Mouse (Mus musculus): ENCODE measurements at regions not wholly inside any gene's neighbourhood (a gene's known extent, or its start where the extent isn't known, plus 50 kb on each side); places are given as distances from the start of the nearest gene placed in this dataset.
A peak's percentile ranks its signal among the peaks of the same experiment; 100 is the strongest.

DNA sequence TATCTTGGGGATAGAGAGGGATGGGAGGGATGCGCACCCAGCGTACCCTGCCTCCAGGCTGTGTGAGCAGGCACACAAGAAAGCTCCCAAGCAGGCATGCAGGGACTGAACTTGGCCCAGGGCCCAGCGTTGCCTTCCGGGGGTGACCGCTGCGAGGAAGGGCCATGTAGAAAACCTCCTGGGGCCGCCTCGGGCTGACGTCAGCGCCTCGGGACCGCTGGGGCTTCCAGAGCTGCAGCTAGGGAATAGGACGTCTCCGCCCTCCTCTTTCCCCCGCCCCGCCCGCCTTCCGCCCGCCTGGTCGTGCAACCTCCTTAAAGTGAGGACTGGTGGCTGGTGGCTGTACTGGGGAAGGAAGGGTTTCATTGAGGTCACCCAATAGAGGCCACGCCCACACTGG lies 948.4 kb downstream of the 4930447A16Rik start:
- peak overlapping the region; percentile 20 for H3K4me3 ChIP-seq (replicated peaks; ENCODE audit: insufficient read depth, low read depth, low read length)
- TF ChIP-seq CTCF (IDR thresholded peaks at IDR 0.05; ENCODE audit: borderline replicate concordance, insufficient read depth, low read depth, low read length) (no peak), POLR2A (IDR thresholded peaks at IDR 0.05; ENCODE audit: borderline replicate concordance, insufficient read depth, low read length) (no peak)
- H3K4me1 ChIP-seq (ENCODE audit: control insufficient read depth, insufficient read depth, low read length) = peaks cover 9% of the 10 kb centered on the region
- DNase-seq = peak; percentile 58 to 61
- H3K27me3 ChIP-seq (ENCODE audit: control insufficient read depth, insufficient read depth, low read length) = no peaks in the 10 kb centered on the region
- H3K27ac ChIP-seq (ENCODE audit: insufficient read depth, low read length) = no peak overlapping the region
- WGBS = 8% methylated on average over 20 of the region's 21 CpGs

DNA sequence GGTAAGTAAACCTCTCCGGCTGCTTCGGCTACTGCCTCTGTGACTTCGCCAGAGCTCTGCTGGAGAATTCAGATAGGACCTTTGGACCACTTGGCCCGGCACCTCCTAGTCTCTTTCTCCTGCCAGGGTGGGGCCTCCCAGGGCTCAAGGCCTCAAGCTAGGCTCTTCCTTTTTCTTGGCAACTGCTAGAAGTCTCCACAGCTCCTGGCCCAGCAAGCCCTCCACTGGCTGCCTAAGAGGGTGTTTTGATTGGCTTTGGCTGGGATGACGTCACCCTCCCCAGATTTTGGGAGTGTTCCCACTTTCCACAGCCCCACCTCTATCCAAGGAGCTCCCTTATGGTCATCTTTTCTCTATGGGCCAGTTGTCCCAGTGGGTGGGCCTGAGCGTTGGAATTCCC lies 949.4 kb downstream of the 4930447A16Rik start:
- Histone ChIP-seq H3K27ac (ENCODE audit: insufficient read depth, low read length) (0 out of 2 replicates have a peak overlapping the region, but pooled peaks have one; percentile 3), H3K4me3 (replicated peaks; ENCODE audit: insufficient read depth, low read depth, low read length) (no peak overlapping the region), H3K27me3 (ENCODE audit: control insufficient read depth, insufficient read depth, low read length) (no peaks in the 10 kb centered on the region), H3K4me1 (ENCODE audit: control insufficient read depth, insufficient read depth, low read length) (peaks cover 9% of the 10 kb centered on the region)
- peak; percentile 64 to 75 for DNase-seq
- 20% methylated on average over 6 of the region's 6 CpGs for WGBS
- TF ChIP-seq POLR2A (IDR thresholded peaks at IDR 0.05; ENCODE audit: borderline replicate concordance, insufficient read depth, low read length) (no peak), CTCF (IDR thresholded peaks at IDR 0.05; ENCODE audit: borderline replicate concordance, insufficient read depth, low read depth, low read length) (no peak)

DNA sequence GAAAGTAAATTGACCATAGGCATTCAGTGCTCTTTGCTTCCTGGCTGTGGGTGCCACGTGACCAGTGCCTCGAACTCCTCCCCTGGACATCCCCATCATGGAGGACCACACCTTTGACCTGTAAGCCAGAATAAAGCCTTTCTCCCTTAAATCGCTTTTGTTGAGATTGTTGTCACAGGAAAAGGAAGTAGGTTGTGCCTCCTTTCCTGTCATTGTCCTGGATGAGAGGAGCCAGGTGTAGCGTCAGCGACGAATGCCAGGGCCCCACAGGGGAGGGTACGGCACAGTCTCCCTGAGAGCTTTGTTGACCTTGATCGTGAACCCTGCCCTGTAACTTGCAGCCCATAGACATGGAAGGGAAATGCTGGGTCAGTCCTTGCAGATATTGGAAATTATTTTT lies 952.8 kb downstream of the 4930447A16Rik start:
- Histone ChIP-seq H3K4me3 (replicated peaks; ENCODE audit: insufficient read depth, low read depth, low read length) (no peak overlapping the region), H3K27me3 (ENCODE audit: control insufficient read depth, insufficient read depth, low read length) (no peaks in the 10 kb centered on the region), H3K4me1 (ENCODE audit: control insufficient read depth, insufficient read depth, low read length) (peaks cover 9% of the 10 kb centered on the region), H3K27ac (ENCODE audit: insufficient read depth, low read length) (no peak overlapping the region)
- DNase-seq = no peak
- 90% methylated on average over 8 of the region's 8 CpGs for WGBS
- TF ChIP-seq POLR2A (IDR thresholded peaks at IDR 0.05; ENCODE audit: borderline replicate concordance, insufficient read depth, low read length) = no peak
- no peak for TF ChIP-seq CTCF (IDR thresholded peaks at IDR 0.05; ENCODE audit: borderline replicate concordance, insufficient read depth, low read depth, low read length)

DNA sequence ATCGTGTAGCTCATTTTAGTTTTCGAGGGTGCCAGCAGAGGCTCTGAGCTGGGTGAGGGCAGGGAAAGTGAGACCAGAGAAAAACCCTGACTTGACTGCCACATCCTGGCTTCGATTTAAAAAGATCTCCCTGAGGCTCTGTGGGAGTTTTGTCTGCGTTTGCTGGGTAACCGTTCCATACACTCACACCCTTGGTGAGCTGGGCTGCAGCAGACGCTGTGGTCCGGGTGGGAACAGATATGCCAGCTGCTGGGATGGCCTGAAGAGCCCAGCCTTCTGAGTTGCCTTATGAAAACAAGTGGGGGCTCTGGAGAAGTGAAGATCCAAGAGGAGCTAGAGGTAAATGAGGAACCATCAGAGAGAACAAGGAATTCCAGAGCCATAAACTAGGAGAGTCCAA lies 962.3 kb downstream of the 4930447A16Rik start:
- peaks cover 8% of the 10 kb centered on the region; the same call in 1 of the 2 replicates for H3K4me1 ChIP-seq (ENCODE audit: control insufficient read depth, insufficient read depth, low read length)
- 68% methylated on average over 7 of the region's 7 CpGs for WGBS
- H3K27me3 ChIP-seq (ENCODE audit: control insufficient read depth, insufficient read depth, low read length) = no peaks in the 10 kb centered on the region
- TF ChIP-seq POLR2A (IDR thresholded peaks at IDR 0.05; ENCODE audit: borderline replicate concordance, insufficient read depth, low read length) (no peak), CTCF (IDR thresholded peaks at IDR 0.05; ENCODE audit: borderline replicate concordance, insufficient read depth, low read depth, low read length) (no peak)
- DNase-seq = no peak
- H3K4me3 ChIP-seq (replicated peaks; ENCODE audit: insufficient read depth, low read depth, low read length) = no peak overlapping the region
- no peak overlapping the region for H3K27ac ChIP-seq (ENCODE audit: insufficient read depth, low read length)

- no peak for TF ChIP-seq CTCF (IDR thresholded peaks at IDR 0.05; ENCODE audit: borderline replicate concordance, insufficient read depth, low read depth, low read length)
- TF ChIP-seq POLR2A (IDR thresholded peaks at IDR 0.05; ENCODE audit: borderline replicate concordance, insufficient read depth, low read length) = no peak
- 87% methylated on average over 7 of the region's 7 CpGs for WGBS
Measured at GRCm38 (mm10) chr15:38388436-38388835, 963.1 kb downstream of the 4930447A16Rik start.

DNA sequence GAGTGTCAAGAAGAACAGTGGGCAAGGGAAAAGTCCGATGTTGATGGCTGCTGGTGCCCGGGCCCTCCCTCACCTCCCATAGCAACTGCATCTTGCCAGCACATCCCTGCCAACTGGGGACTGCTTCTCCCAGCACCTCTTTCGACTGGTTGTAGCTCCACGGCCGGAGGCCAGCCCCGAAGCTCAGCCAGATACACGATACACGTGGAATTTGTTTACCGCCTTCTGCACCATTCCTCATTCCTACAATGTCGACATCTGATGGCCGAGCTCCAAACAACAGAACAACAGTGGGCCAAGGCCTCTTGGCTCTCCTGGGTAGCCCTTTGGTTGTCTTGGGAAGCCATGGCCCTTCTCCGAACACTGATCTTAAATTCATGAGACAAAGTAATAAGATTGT lies 965.1 kb downstream of the 4930447A16Rik start:
- H3K27me3 ChIP-seq (ENCODE audit: control insufficient read depth, insufficient read depth, low read length) = no peaks in the 10 kb centered on the region
- WGBS = 52% methylated on average over 12 of the region's 12 CpGs

More at GRCm38 (mm10) chr15:38388436-38388835, 963.1 kb downstream of the 4930447A16Rik start:
- Histone ChIP-seq H3K27ac (ENCODE audit: insufficient read depth, low read length) (no peak overlapping the region), H3K4me3 (replicated peaks; ENCODE audit: insufficient read depth, low read depth, low read length) (no peak overlapping the region), H3K27me3 (ENCODE audit: control insufficient read depth, insufficient read depth, low read length) (no peaks in the 10 kb centered on the region), H3K4me1 (ENCODE audit: control insufficient read depth, insufficient read depth, low read length) (peaks cover 8% of the 10 kb centered on the region; the same call in 1 of the 2 replicates)
- DNase-seq = no peak

DNA sequence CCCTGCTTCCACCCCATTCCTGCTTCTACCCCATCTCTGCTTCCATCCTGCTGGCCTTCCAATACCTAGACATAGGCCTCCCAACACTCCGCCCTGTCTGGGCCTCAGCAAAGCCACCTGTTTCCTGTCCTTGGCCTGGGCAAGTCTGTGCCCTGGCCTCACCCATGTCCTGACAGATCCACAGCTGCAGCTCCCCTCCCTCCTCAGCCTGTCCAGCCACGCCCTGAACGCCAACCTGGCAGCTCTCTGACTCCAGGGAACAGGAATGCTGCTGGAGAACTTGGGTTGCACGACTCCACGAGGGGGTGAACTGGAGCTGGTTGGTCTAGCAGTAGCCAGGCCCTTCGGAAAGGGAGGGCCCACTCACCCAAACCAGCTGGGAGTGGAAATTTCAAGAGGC lies 966.1 kb downstream of the 4930447A16Rik start:
- Histone ChIP-seq H3K27ac (ENCODE audit: insufficient read depth, low read length) (no peak overlapping the region), H3K4me3 (replicated peaks; ENCODE audit: insufficient read depth, low read depth, low read length) (no peak overlapping the region), H3K4me1 (ENCODE audit: control insufficient read depth, insufficient read depth, low read length) (no peaks in the 10 kb centered on the region), H3K27me3 (ENCODE audit: control insufficient read depth, insufficient read depth, low read length) (no peaks in the 10 kb centered on the region)
- 62% methylated on average over 6 of the region's 6 CpGs for WGBS
- TF ChIP-seq CTCF (IDR thresholded peaks at IDR 0.05; ENCODE audit: borderline replicate concordance, insufficient read depth, low read depth, low read length) (no peak), POLR2A (IDR thresholded peaks at IDR 0.05; ENCODE audit: borderline replicate concordance, insufficient read depth, low read length) (no peak)
- no peak for DNase-seq

More for the DNA sequence above, 965.1 kb downstream of the 4930447A16Rik start:
- no peaks in the 10 kb centered on the region for H3K4me1 ChIP-seq (ENCODE audit: control insufficient read depth, insufficient read depth, low read length)
- H3K4me3 ChIP-seq (replicated peaks; ENCODE audit: insufficient read depth, low read depth, low read length) = no peak overlapping the region
- no peak for DNase-seq
- H3K27ac ChIP-seq (ENCODE audit: insufficient read depth, low read length) = no peak overlapping the region
- TF ChIP-seq CTCF (IDR thresholded peaks at IDR 0.05; ENCODE audit: borderline replicate concordance, insufficient read depth, low read depth, low read length) (no peak), POLR2A (IDR thresholded peaks at IDR 0.05; ENCODE audit: borderline replicate concordance, insufficient read depth, low read length) (no peak)

- no peak for DNase-seq
- TF ChIP-seq POLR2A (IDR thresholded peaks at IDR 0.05; ENCODE audit: borderline replicate concordance, insufficient read depth, low read length) (no peak), CTCF (IDR thresholded peaks at IDR 0.05; ENCODE audit: borderline replicate concordance, insufficient read depth, low read depth, low read length) (no peak)
- Histone ChIP-seq H3K27ac (ENCODE audit: insufficient read depth, low read length) (no peak overlapping the region), H3K4me3 (replicated peaks; ENCODE audit: insufficient read depth, low read depth, low read length) (no peak overlapping the region), H3K4me1 (ENCODE audit: control insufficient read depth, insufficient read depth, low read length) (no peaks in the 10 kb centered on the region), H3K27me3 (ENCODE audit: control insufficient read depth, insufficient read depth, low read length) (no peaks in the 10 kb centered on the region)
- WGBS = 48% methylated on average over 4 of the region's 4 CpGs
Measured at GRCm38 (mm10) chr15:38391860-38392259, 966.5 kb downstream of the 4930447A16Rik start.
